Mouse (Mus musculus): ENCODE data around the gene Dync1i1.

Dync1i1 gene

GRCm38 (mm10) chr6:5977238-5977920, 251.9 kb downstream of the Dync1i1 start:
- no peak for DNase-seq

- no peak for DNase-seq
Measured at GRCm38 (mm10) chr6:5991243-5991642, 265.8 kb downstream of the Dync1i1 start.

- DNase-seq, result peak; percentile 53
Measured at GRCm38 (mm10) chr6:5991817-5992755, 266.6 kb downstream of the Dync1i1 start.

GRCm38 (mm10) chr6:5993056-5993455, 267.6 kb downstream of the Dync1i1 start:
- no peak for DNase-seq

- DNase-seq, result peak; percentile 28
Measured at GRCm38 (mm10) chr6:5997535-5997934, 272.1 kb downstream of the Dync1i1 start.

GRCm38 (mm10) chr6:6002061-6002460, 276.6 kb downstream of the Dync1i1 start:
- no peak for DNase-seq

- DNase-seq, result no peak
Measured at GRCm38 (mm10) chr6:6004756-6005485, 279.5 kb downstream of the Dync1i1 start.

GRCm38 (mm10) chr6:6005762-6006431, 280.5 kb downstream of the Dync1i1 start:
- peak; percentile 46 for DNase-seq

GRCm38 (mm10) chr6:6011364-6011763, 285.9 kb downstream of the Dync1i1 start:
- peak; percentile 38 for DNase-seq

- DNase-seq, result no peak
Measured at GRCm38 (mm10) chr6:6015616-6016015, 290.2 kb downstream of the Dync1i1 start.

- no peak for DNase-seq
Measured at GRCm38 (mm10) chr6:6016931-6017330, 291.5 kb downstream of the Dync1i1 start.

GRCm38 (mm10) chr6:6023976-6024375, 298.5 kb downstream of the Dync1i1 start:
- no peak for DNase-seq

- DNase-seq, result no peak
Measured at GRCm38 (mm10) chr6:6027664-6028063, 302.2 kb downstream of the Dync1i1 start.

- DNase-seq, result no peak
Measured at GRCm38 (mm10) chr6:6038773-6039550, 313.5 kb downstream of the Dync1i1 start.

GRCm38 (mm10) chr6:6046729-6047424, 321.4 kb downstream of the Dync1i1 start:
- no peak for DNase-seq

- no peak for DNase-seq
Measured at GRCm38 (mm10) chr6:6052696-6053095, 327.3 kb downstream of the Dync1i1 start.

- DNase-seq, result no peak
Measured at GRCm38 (mm10) chr6:6053946-6054345, 328.5 kb downstream of the Dync1i1 start.

- no peak for DNase-seq
Measured at GRCm38 (mm10) chr6:6058548-6058947, 333.1 kb downstream of the Dync1i1 start.

- DNase-seq, result no peak
Measured at GRCm38 (mm10) chr6:6067201-6067600, 341.8 kb downstream of the Dync1i1 start.

GRCm38 (mm10) chr6:6070015-6070414, 344.6 kb downstream of the Dync1i1 start:
- no peak for DNase-seq

- no peak for DNase-seq
Measured at GRCm38 (mm10) chr6:6071038-6071437, 345.6 kb downstream of the Dync1i1 start.

Data from layer of hippocampus, adult 9-11 months (tissue).